Mouse (Mus musculus) kidney, embryonic 16.5 days (tissue): Measurements from ENCODE around the gene Letm1. TPM values are rescaled to one million over a fixed set of nuclear protein-coding genes. Genes with fewer than 3 reads are reported as not detected.

Experiments used
- ATAC-seq: fragments of 200-750 bp; cut with Nextera tagmentation; 2 replicates; pipeline ENCODE4 v1.8.0; 2017; ENCODE audit warnings: moderate TSS enrichment; ENCODE audit not compliant: low FRiP score, low TSS enrichment
- H3K27ac ChIP-seq: fragments of 300-500 bp; sonication (generic); 2 replicates; pipeline ENCODE4 v1.5.1; 2014; ENCODE audit warnings: low read length
- H3K27me3 ChIP-seq: fragments of 300-500 bp; sonication (generic); 2 replicates; pipeline ENCODE4 v1.6.1; 2014; ENCODE audit warnings: low read length, control low read depth, mixed read lengths; ENCODE audit not compliant: insufficient read depth
- H3K36me3 ChIP-seq: fragments of 300-500 bp; sonication (generic); 2 replicates; pipeline ENCODE4 v1.6.1; 2014; ENCODE audit warnings: low read length, control low read depth, mixed read lengths; ENCODE audit not compliant: insufficient read depth
- H3K4me1 ChIP-seq: fragments of 300-500 bp; sonication (generic); 2 replicates; pipeline ENCODE4 v1.6.1; 2014; ENCODE audit warnings: low read length, control low read depth, mixed read lengths; ENCODE audit not compliant: insufficient read depth
- H3K4me2 ChIP-seq: fragments of 300-500 bp; sonication (generic); replicated peaks from 2 replicates; pipeline ENCODE4 v1.6.1; 2014; ENCODE audit warnings: low read depth, low read length
- H3K4me3 ChIP-seq: fragments of 300-500 bp; sonication (generic); 2 replicates; pipeline ENCODE4 v1.5.1; 2014; ENCODE audit warnings: mild to moderate bottlenecking, low read length
- H3K9ac ChIP-seq: fragments of 300-500 bp; sonication (generic); replicated peaks from 2 replicates; pipeline ENCODE4 v1.6.1; 2014; ENCODE audit warnings: low read length
- H3K9me3 ChIP-seq: fragments of 300-500 bp; sonication (generic); 2 replicates; pipeline ENCODE4 v1.6.1; 2016; ENCODE audit warnings: low read length, control low read depth
- WGBS: fragments of 180-500 bp; shearing (Covaris S2); extraction: QIAGEN DNeasy Blood & Tissue Kit; methylation state at CpG from one replicate; pipeline ENCODE4 v1.1.7; 2014; 5-methylcytosine and 5-hydroxymethylcytosine counted together
- polyA plus RNA-seq: library from polyadenylated mRNA; unstranded; fragments of >200 nt; fragmentation: Nextera tagmentation; extraction: Ambion mirVana; gene quantifications from 2 replicates; pipeline ENCODE4 v1.2.1, GENCODE M21; 2015

Letm1 gene
- polyA plus RNA-seq, 1 experiment from 2014 or later, result 47.0 TPM

DNA sequence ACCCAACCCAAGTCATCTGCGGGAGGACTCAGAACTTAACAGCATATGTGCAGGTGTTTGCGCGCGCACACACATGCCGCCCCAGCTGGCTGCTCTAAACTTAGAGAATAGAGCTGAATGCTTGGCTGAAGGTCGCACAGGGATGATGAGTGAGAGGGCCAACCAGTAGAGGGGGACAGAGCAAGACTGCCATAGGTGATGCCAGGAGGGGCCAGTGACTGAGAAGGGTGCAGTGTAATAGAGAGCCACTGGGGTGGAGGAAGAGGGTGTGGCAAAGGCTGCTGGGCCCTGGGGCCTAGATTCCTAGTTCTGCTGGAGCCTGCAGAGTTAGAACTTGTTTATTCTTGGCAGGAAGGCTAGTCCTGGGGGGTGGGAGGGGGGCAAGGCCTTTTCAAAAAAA, 66.2 kb downstream of the Letm1 start:
- 82% methylated on average over 6 of the region's 6 CpGs for WGBS
- Histone ChIP-seq H3K36me3 (no peaks in the 10 kb centered on the region), H3K4me3 (no peak overlapping the region), H3K27me3 (no peaks in the 10 kb centered on the region), H3K4me2 (no peak overlapping the region), H3K27ac (no peak overlapping the region), H3K9me3 (no peaks in the 10 kb centered on the region), H3K4me1 (peaks cover 10% of the 10 kb centered on the region; the same call in 1 of the 2 replicates), H3K9ac (no peak overlapping the region)
- peak; percentile 55; the same call in 1 of the 2 replicates for ATAC-seq

DNA sequence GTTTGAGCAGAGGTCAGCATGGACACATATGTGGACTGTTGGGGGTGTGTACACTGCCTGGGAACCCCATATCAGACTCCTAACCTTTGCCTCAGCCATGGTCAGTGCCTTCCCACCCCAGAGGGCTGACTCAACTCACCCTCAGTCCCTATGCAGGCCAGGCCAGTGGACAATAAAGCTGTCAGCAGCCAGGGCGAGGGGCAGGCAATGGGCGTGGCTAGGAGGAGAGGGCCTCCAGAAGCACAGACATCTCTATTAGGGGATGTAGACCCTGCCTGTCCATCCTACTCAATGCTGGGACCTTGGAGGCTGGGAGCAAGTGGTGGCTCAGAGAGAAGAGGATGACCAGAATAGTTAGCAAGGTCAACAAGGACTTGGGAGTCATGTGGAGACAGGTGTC, 67.4 kb downstream of the Letm1 start:
- H3K4me1 ChIP-seq, result peaks cover 3% of the 10 kb centered on the region; the same call in 1 of the 2 replicates
- H3K4me3 ChIP-seq, result no peak overlapping the region
- no peaks in the 10 kb centered on the region for H3K9me3 ChIP-seq
- no peaks in the 10 kb centered on the region for H3K27me3 ChIP-seq
- no peak overlapping the region for H3K9ac ChIP-seq
- H3K4me2 ChIP-seq, result no peak overlapping the region
- H3K36me3 ChIP-seq, result no peaks in the 10 kb centered on the region
- H3K27ac ChIP-seq, result no peak overlapping the region
- 26% methylated on average over 2 of the region's 2 CpGs for WGBS
- no peak for ATAC-seq

DNA sequence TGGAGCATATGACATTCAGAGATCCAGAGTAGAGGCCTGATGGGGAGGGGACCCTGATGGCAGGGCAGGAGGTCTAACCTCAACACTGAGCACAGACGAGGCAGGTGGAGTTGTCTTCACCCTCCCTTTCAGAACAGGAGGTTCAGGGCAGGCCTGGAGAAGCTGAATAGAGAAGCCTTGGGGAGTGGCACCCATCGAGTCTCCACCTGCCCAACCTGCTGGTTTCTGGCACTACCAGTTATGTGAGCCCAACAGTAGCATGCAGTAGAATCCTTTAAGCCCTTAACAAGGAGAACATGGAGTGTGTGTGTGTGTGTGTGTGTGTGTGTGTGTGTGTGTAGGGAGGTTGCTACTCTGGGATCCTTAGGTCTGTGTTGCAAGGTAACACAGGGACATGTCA, 70.1 kb downstream of the Letm1 start:
- peaks cover 8% of the 10 kb centered on the region for H3K4me1 ChIP-seq
- no peak for ATAC-seq
- no peak overlapping the region for H3K4me3 ChIP-seq
- WGBS, result 70% methylated on average over 2 of the region's 2 CpGs
- H3K4me2 ChIP-seq, result no peak overlapping the region
- H3K9ac ChIP-seq, result no peak overlapping the region
- no peaks in the 10 kb centered on the region for H3K9me3 ChIP-seq
- H3K27me3 ChIP-seq, result no peaks in the 10 kb centered on the region
- no peak overlapping the region for H3K27ac ChIP-seq
- H3K36me3 ChIP-seq, result no peaks in the 10 kb centered on the region

DNA sequence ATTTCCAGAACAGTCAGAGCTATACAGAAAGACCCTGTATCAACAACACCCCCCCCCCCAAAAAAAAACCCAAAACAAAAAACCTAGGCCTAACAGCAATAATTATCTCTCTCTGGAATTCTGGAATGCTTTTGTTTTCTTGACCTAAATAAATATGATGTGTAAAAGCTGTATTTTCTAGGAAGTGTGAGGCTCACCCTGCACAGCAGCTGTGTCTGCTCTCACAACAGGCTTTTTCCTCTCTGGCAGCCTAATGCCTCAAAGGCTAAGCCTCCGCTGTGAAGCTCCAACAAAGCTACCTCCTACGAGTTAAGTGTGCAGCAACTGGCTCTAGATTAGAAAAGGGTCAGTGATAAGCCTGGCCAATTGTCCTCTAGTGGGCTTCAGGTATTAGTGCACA, 73.6 kb downstream of the Letm1 start:
- H3K27ac ChIP-seq, result no peak overlapping the region
- no peak overlapping the region for H3K9ac ChIP-seq
- no peaks in the 10 kb centered on the region for H3K9me3 ChIP-seq
- no peaks in the 10 kb centered on the region for H3K27me3 ChIP-seq
- no peak overlapping the region for H3K4me3 ChIP-seq
- no peaks in the 10 kb centered on the region for H3K36me3 ChIP-seq
- ATAC-seq, result no peak
- 47% methylated on average over 2 of the region's 2 CpGs for WGBS
- no peak overlapping the region for H3K4me2 ChIP-seq
- H3K4me1 ChIP-seq, result peaks cover 32% of the 10 kb centered on the region

DNA sequence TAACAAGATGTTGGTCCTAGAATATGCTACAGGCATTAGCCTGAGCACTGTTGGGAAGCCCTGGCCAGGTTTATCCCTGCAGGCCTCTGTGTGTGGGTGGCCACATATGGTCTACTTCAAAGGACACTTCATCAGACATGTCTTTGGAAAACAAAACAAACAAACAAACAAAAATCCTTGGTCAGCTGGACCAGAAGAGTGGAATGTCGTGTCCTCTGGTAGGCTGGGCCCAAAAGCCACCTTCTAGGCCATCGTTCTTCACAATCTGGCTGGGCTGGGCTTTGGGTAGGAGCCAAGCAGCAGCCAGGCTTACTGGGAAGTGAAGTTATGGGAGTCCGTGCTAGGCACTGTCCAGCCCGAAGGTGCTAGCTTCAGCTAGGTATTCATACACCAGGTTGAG, 75.5 kb downstream of the Letm1 start:
- H3K4me2 ChIP-seq, result no peak overlapping the region
- no peaks in the 10 kb centered on the region for H3K9me3 ChIP-seq
- 55% methylated on average over 4 of the region's 4 CpGs for WGBS
- no peak overlapping the region for H3K4me3 ChIP-seq
- no peaks in the 10 kb centered on the region for H3K36me3 ChIP-seq
- no peak overlapping the region for H3K27ac ChIP-seq
- peaks cover 32% of the 10 kb centered on the region for H3K4me1 ChIP-seq
- no peak overlapping the region for H3K9ac ChIP-seq
- no peak for ATAC-seq
- H3K27me3 ChIP-seq, result no peaks in the 10 kb centered on the region

GRCm38 (mm10) chr5:33706350-33706629, 76.3 kb downstream of the Letm1 start:
- Histone ChIP-seq H3K36me3 (no peaks in the 10 kb centered on the region), H3K4me2 (no peak overlapping the region), H3K27ac (peak overlapping the region; percentile 29; the same call in 1 of the 2 replicates), H3K4me1 (peaks cover 32% of the 10 kb centered on the region), H3K27me3 (no peaks in the 10 kb centered on the region), H3K9ac (no peak overlapping the region), H3K4me3 (no peak overlapping the region), H3K9me3 (no peaks in the 10 kb centered on the region)
- ATAC-seq, result no peak
- 90% methylated on average over 1 of the region's 1 CpGs for WGBS

- Histone ChIP-seq H3K27ac (peak overlapping the region; percentile 15; the same call in 1 of the 2 replicates), H3K4me1 (peaks cover 32% of the 10 kb centered on the region), H3K4me2 (no peak overlapping the region), H3K9me3 (no peaks in the 10 kb centered on the region), H3K9ac (0 out of 2 replicates have a peak overlapping the region, but pooled peaks have one; percentile 5), H3K27me3 (no peaks in the 10 kb centered on the region), H3K4me3 (no peak overlapping the region), H3K36me3 (no peaks in the 10 kb centered on the region)
- peak; percentile 20; the same call in 1 of the 2 replicates for ATAC-seq
- 41% methylated on average over 9 of the region's 9 CpGs for WGBS
These were observed 76.8 kb downstream of the Letm1 start for GRCm38 (mm10) chr5:33705612-33706349.

- Histone ChIP-seq H3K9me3 (no peaks in the 10 kb centered on the region), H3K4me3 (no peak overlapping the region), H3K4me2 (no peak overlapping the region), H3K4me1 (peaks cover 37% of the 10 kb centered on the region), H3K27me3 (no peaks in the 10 kb centered on the region), H3K27ac (no peak overlapping the region), H3K36me3 (no peaks in the 10 kb centered on the region), H3K9ac (0 out of 2 replicates have a peak overlapping the region, but pooled peaks have one; percentile 5)
- WGBS, result 15% methylated on average over 11 of the region's 11 CpGs
- ATAC-seq, result peak; percentile 58
These were observed 77.5 kb downstream of the Letm1 start for GRCm38 (mm10) chr5:33704945-33705611.

- ATAC-seq, result no peak
- peaks cover 37% of the 10 kb centered on the region for H3K4me1 ChIP-seq
- H3K27ac ChIP-seq, result no peak overlapping the region
- 70% methylated on average over 8 of the region's 8 CpGs for WGBS
- H3K9me3 ChIP-seq, result no peaks in the 10 kb centered on the region
- H3K27me3 ChIP-seq, result 0 out of 2 replicates have a peak, but pooled peaks cover 3% of the 10 kb centered on the region
- no peak overlapping the region for H3K4me2 ChIP-seq
- no peak overlapping the region for H3K4me3 ChIP-seq
- no peak overlapping the region for H3K9ac ChIP-seq
- no peaks in the 10 kb centered on the region for H3K36me3 ChIP-seq
These were observed 78.6 kb downstream of the Letm1 start for GRCm38 (mm10) chr5:33703999-33704398.

- Histone ChIP-seq H3K9ac (no peak overlapping the region), H3K4me1 (peaks cover 38% of the 10 kb centered on the region), H3K4me3 (no peak overlapping the region), H3K4me2 (no peak overlapping the region), H3K27ac (no peak overlapping the region), H3K9me3 (no peaks in the 10 kb centered on the region), H3K27me3 (peaks cover 6% of the 10 kb centered on the region; the same call in 1 of the 2 replicates), H3K36me3 (no peaks in the 10 kb centered on the region)
- no peak for ATAC-seq
- WGBS, result 80% methylated on average over 11 of the region's 11 CpGs
These were observed 80.8 kb downstream of the Letm1 start for GRCm38 (mm10) chr5:33701832-33702231.
